Mouse (Mus musculus): ENCODE measurements around the gene Hbp1. TPM values are rescaled to one million over a fixed set of nuclear protein-coding genes. Genes with fewer than 3 reads are reported as not detected.
A peak's percentile ranks its signal among the peaks of the same experiment; 100 is the strongest.

Gene Hbp1
- total and polyA plus RNA-seq, 2 experiments from 2014 or later = 97.9 to 153 TPM

GRCm38 (mm10) chr12:31950659-31951031, 310 bp upstream of the Hbp1 start:
- peak overlapping the region; percentile 52 for H3K4me2 ChIP-seq (ENCODE audit: low read depth, low read length)
- peak overlapping the region; percentile 35 for H3K4me3 ChIP-seq (ENCODE audit: low read depth, low read length)
- no peaks in the 10 kb centered on the region for H3K9me3 ChIP-seq (replicated peaks; ENCODE audit: control insufficient read depth, low read length)
- TF ChIP-seq CTCF (IDR thresholded peaks at IDR 0.05; ENCODE audit: low read depth) = no peak
- TF ChIP-seq EP300 (IDR thresholded peaks at IDR 0.05; ENCODE audit: low read depth) = no peak; the same call in none of the 2 replicates
- H3K9ac ChIP-seq (replicated peaks; ENCODE audit: low read depth, low read length) = peak overlapping the region; percentile 25; the same call in 1 of the 2 replicates
- no peaks in the 10 kb centered on the region for H3K27me3 ChIP-seq (ENCODE audit: control insufficient read depth, insufficient read depth, low read length)
- peak overlapping the region; percentile 93 for H3K27ac ChIP-seq (ENCODE audit: low read depth)
- DNase-seq (ENCODE audit: low spot score) = no peak
- H3K36me3 ChIP-seq (replicated peaks; ENCODE audit: control insufficient read depth, insufficient read depth, low read length) = no peaks in the 10 kb centered on the region
- peaks cover 14% of the 10 kb centered on the region for H3K4me1 ChIP-seq (ENCODE audit: control insufficient read depth, insufficient read depth)
- no peak for ATAC-seq (ENCODE audit: insufficient read depth, low read depth)
- 8% methylated on average over 9 of the region's 9 CpGs for WGBS

GRCm38 (mm10) chr12:31949193-31949741, 1.1 kb downstream of the Hbp1 start:
- WGBS = under 1% methylated on average over 46 of the region's 58 CpGs
- no peaks in the 10 kb centered on the region for H3K36me3 ChIP-seq (replicated peaks; ENCODE audit: control insufficient read depth, insufficient read depth, low read length)
- peak overlapping the region; percentile 66 for H3K4me2 ChIP-seq (ENCODE audit: low read depth, low read length)
- peak overlapping the region; percentile 97 for H3K4me3 ChIP-seq (ENCODE audit: low read depth, low read length)
- TF ChIP-seq EP300 (IDR thresholded peaks at IDR 0.05; ENCODE audit: low read depth) (peak; percentile 41; the same call in 1 of the 2 replicates), CTCF (IDR thresholded peaks at IDR 0.05; ENCODE audit: low read depth) (peak; percentile 32)
- H3K9ac ChIP-seq (replicated peaks; ENCODE audit: low read depth, low read length) = peak overlapping the region; percentile 98
- peak; percentile 96 for DNase-seq (ENCODE audit: low spot score)
- peak; percentile 67 for ATAC-seq (ENCODE audit: insufficient read depth, low read depth)
- peaks cover 14% of the 10 kb centered on the region for H3K4me1 ChIP-seq (ENCODE audit: control insufficient read depth, insufficient read depth)
- no peaks in the 10 kb centered on the region for H3K9me3 ChIP-seq (replicated peaks; ENCODE audit: control insufficient read depth, low read length)
- H3K27me3 ChIP-seq (ENCODE audit: control insufficient read depth, insufficient read depth, low read length) = no peaks in the 10 kb centered on the region
- H3K27ac ChIP-seq (ENCODE audit: low read depth) = peak overlapping the region; percentile 100

- DNase-seq (ENCODE audit: low spot score) (no peak), ATAC-seq (ENCODE audit: insufficient read depth, low read depth) (no peak)
- Histone ChIP-seq H3K9me3 (replicated peaks; ENCODE audit: control insufficient read depth, low read length) (no peaks in the 10 kb centered on the region), H3K36me3 (replicated peaks; ENCODE audit: control insufficient read depth, insufficient read depth, low read length) (peaks cover under 1% of the 10 kb centered on the region; the same call in 1 of the 2 replicates), H3K4me2 (ENCODE audit: low read depth, low read length) (peak overlapping the region; percentile 66), H3K27me3 (ENCODE audit: control insufficient read depth, insufficient read depth, low read length) (no peaks in the 10 kb centered on the region), H3K4me1 (ENCODE audit: control insufficient read depth, insufficient read depth) (peaks cover 14% of the 10 kb centered on the region), H3K9ac (replicated peaks; ENCODE audit: low read depth, low read length) (peak overlapping the region; percentile 98), H3K4me3 (ENCODE audit: low read depth, low read length) (peak overlapping the region; percentile 97), H3K27ac (ENCODE audit: low read depth) (peak overlapping the region; percentile 100)
- WGBS = 17% methylated on average over 7 of the region's 7 CpGs
- TF ChIP-seq CTCF (IDR thresholded peaks at IDR 0.05; ENCODE audit: low read depth) (no peak), EP300 (IDR thresholded peaks at IDR 0.05; ENCODE audit: low read depth) (no peak)
Observed at GRCm38 (mm10) chr12:31948101-31949000, 2.0 kb downstream of the Hbp1 start.

- Histone ChIP-seq H3K4me2 (ENCODE audit: low read depth, low read length) (no peak overlapping the region), H3K9ac (replicated peaks; ENCODE audit: low read depth, low read length) (no peak overlapping the region), H3K9me3 (replicated peaks; ENCODE audit: control insufficient read depth, low read length) (no peaks in the 10 kb centered on the region), H3K36me3 (replicated peaks; ENCODE audit: control insufficient read depth, insufficient read depth, low read length) (peaks cover 9% of the 10 kb centered on the region), H3K27ac (ENCODE audit: low read depth) (no peak overlapping the region), H3K27me3 (ENCODE audit: control insufficient read depth, insufficient read depth, low read length) (no peaks in the 10 kb centered on the region), H3K4me3 (ENCODE audit: low read depth, low read length) (no peak overlapping the region), H3K4me1 (ENCODE audit: control insufficient read depth, insufficient read depth) (peaks cover 14% of the 10 kb centered on the region)
- TF ChIP-seq CTCF (IDR thresholded peaks at IDR 0.05; ENCODE audit: low read depth) (0 out of 2 replicates have a peak, but pooled peaks have one; percentile 12), EP300 (IDR thresholded peaks at IDR 0.05; ENCODE audit: low read depth) (no peak)
- WGBS = 93% methylated on average over 5 of the region's 5 CpGs
- DNase-seq (ENCODE audit: low spot score) (no peak), ATAC-seq (ENCODE audit: insufficient read depth, low read depth) (no peak)
Observed at GRCm38 (mm10) chr12:31947476-31947875, 2.9 kb downstream of the Hbp1 start.

- no peaks in the 10 kb centered on the region for H3K27me3 ChIP-seq (ENCODE audit: control insufficient read depth, insufficient read depth, low read length)
- no peak for ATAC-seq (ENCODE audit: insufficient read depth, low read depth)
- no peak overlapping the region for H3K4me3 ChIP-seq (ENCODE audit: low read depth, low read length)
- TF ChIP-seq CTCF (IDR thresholded peaks at IDR 0.05; ENCODE audit: low read depth) (no peak), EP300 (IDR thresholded peaks at IDR 0.05; ENCODE audit: low read depth) (no peak)
- no peak for DNase-seq (ENCODE audit: low spot score)
- H3K4me2 ChIP-seq (ENCODE audit: low read depth, low read length) = no peak overlapping the region
- 86% methylated on average over 2 of the region's 2 CpGs for WGBS
- no peak overlapping the region for H3K27ac ChIP-seq (ENCODE audit: low read depth)
- no peaks in the 10 kb centered on the region for H3K9me3 ChIP-seq (replicated peaks; ENCODE audit: control insufficient read depth, low read length)
- no peak overlapping the region for H3K9ac ChIP-seq (replicated peaks; ENCODE audit: low read depth, low read length)
- peaks cover 6% of the 10 kb centered on the region for H3K4me1 ChIP-seq (ENCODE audit: control insufficient read depth, insufficient read depth)
- H3K36me3 ChIP-seq (replicated peaks; ENCODE audit: control insufficient read depth, insufficient read depth, low read length) = peaks cover 33% of the 10 kb centered on the region
Observed at GRCm38 (mm10) chr12:31944405-31944804, 5.9 kb downstream of the Hbp1 start.
